Mouse (Mus musculus) MEL (cell line): Measurements from ENCODE around the gene Hectd4.

Experiments
- CHD2 ChIP-seq: IDR thresholded peaks from 2 replicates; pipeline ENCODE4 v1.6.1; 2011; ENCODE audit warnings: low read length, improper control_type of control experiment
- CTCF ChIP-seq, 3 experiments: IDR thresholded peaks in 2 of 3; conservative IDR thresholded peaks in 1 of 3; 2 replicates each; pipeline ENCODE4 v1.5.1; 2011 to 2012; ENCODE audit warnings: low read length in 3 of 3, low read depth in 2 of 3, mild to moderate bottlenecking in 2 of 3, improper control_type of control experiment in 1 of 3, inconsistent platforms in 1 of 3, mixed read lengths in 1 of 3, moderate library complexity in 1 of 3; ENCODE audit not compliant: control insufficient read depth in 1 of 3, insufficient read depth in 1 of 3, poor library complexity in 1 of 3, severe bottlenecking in 1 of 3
- MAZ ChIP-seq: IDR thresholded peaks from 2 replicates; pipeline ENCODE4 v1.6.1; 2012; ENCODE audit warnings: low read depth, mild to moderate bottlenecking, inconsistent platforms, low read length, improper control_type of control experiment
- POLR2A ChIP-seq, 2 experiments: IDR thresholded peaks; 2 replicates each; pipeline ENCODE4 v1.6.1; 2011 to 2012; ENCODE audit warnings: low read length in 2 of 2, mild to moderate bottlenecking in 2 of 2, control low read depth in 1 of 2, improper control_type of control experiment in 1 of 2, low read depth in 1 of 2, moderate library complexity in 1 of 2; ENCODE audit not compliant: control insufficient read depth in 1 of 2, insufficient read depth in 1 of 2, poor library complexity in 1 of 2
- POLR2AphosphoS5 ChIP-seq: IDR thresholded peaks from 2 replicates; pipeline ENCODE4 v1.6.1; 2012; ENCODE audit warnings: low read depth, borderline replicate concordance, mild to moderate bottlenecking, inconsistent platforms, low read length, moderate library complexity, mixed read lengths
- TAL1 ChIP-seq: IDR thresholded peaks from 2 replicates; pipeline ENCODE4 v1.6.1; 2012; ENCODE audit warnings: mild to moderate bottlenecking, inconsistent platforms, low read length, moderate library complexity, mixed read lengths
- USF1 ChIP-seq: IDR thresholded peaks from 2 replicates; pipeline ENCODE4 v1.6.1; 2014; ENCODE audit warnings: low read depth, mild to moderate bottlenecking, inconsistent platforms, low read length, improper control_type of control experiment, moderate library complexity

DNA sequence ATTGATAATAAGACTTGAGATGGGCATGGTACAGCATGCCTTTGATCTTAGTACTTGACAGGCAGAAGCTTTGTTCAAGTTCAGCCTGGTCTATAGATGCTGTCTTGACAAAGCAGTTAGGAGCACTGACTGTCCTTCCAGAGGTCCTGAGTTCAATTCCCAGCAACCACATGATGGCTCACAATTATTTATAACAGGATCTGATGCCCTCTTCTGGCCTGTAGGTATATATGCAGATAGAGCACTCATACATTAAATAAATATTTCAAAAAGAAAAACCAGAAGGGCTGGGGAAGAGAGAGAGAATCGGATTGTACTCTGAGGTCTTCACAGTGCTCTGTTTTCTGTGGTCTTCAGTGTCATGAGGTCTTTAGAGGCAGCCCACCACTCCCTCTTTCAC, 17.6 kb upstream of the Hectd4 start:
- TF ChIP-seq CTCF (IDR thresholded peaks at IDR 0.05 in 2 of 3, conservative IDR thresholded peaks at IDR 0.05 in 1 of 3; ENCODE audit: control insufficient read depth in 1 of 3, insufficient read depth in 1 of 3, low read depth in 2 of 3, low read length in 3 of 3, poor library complexity in 1 of 3, severe bottlenecking in 1 of 3) (peak; percentile 23 to 52 (median 41); a peak in 4 of 6 replicates), CHD2 (no peak), USF1 (no peak), POLR2A (IDR thresholded peaks at IDR 0.05; ENCODE audit: control insufficient read depth in 1 of 2, insufficient read depth in 1 of 2, low read depth in 1 of 2, low read length in 2 of 2, poor library complexity in 1 of 2) (no peak), MAZ (no peak), POLR2AphosphoS5 (no peak), TAL1 (no peak)
